Mouse (Mus musculus): ENCODE data around the gene Cavin1. TPM values are rescaled to one million over a fixed set of nuclear protein-coding genes. Genes with fewer than 3 reads are reported as not detected.

The Cavin1 gene
- polyA plus RNA-seq, 1 experiment = 27.0 TPM

GRCm38 (mm10) chr11:100906885-100907284 lies 63.8 kb downstream of the Cavin1 start:
- H3K27me3 ChIP-seq (ENCODE audit: control insufficient read depth, insufficient read depth, low read length) = no peaks in the 10 kb centered on the region
- no peak overlapping the region for H3K27ac ChIP-seq (ENCODE audit: insufficient read depth, low read length)
- TF ChIP-seq CTCF (IDR thresholded peaks at IDR 0.05; ENCODE audit: extremely low read depth, insufficient read depth, insufficient read length, insufficient replicate concordance) = no peak
- TF ChIP-seq POLR2A (IDR thresholded peaks at IDR 0.05; ENCODE audit: low read depth, low read length) = no peak
- H3K4me1 ChIP-seq (ENCODE audit: control insufficient read depth, insufficient read depth, insufficient read length) = no peaks in the 10 kb centered on the region
- H3K36me3 ChIP-seq (ENCODE audit: control insufficient read depth, insufficient read depth, low read length) = peaks cover 50% of the 10 kb centered on the region
- 87% methylated on average over 4 of the region's 4 CpGs for WGBS
- no peak for DNase-seq (ENCODE audit: low read depth in 1 of 2, low spot score in 2 of 2)
- H3K4me3 ChIP-seq (ENCODE audit: extremely low read depth, insufficient read depth, insufficient read length) = no peak overlapping the region

Other genes with a start within 250 kb of the Cavin1 start
- gene Rab5c, start 232.7 kb downstream of the Cavin1 start, polyA plus RNA-seq (2012; rRNA removed) = 183 and 200 TPM in 2 replicates
- 0.82 and 1.5 TPM in 2 replicates for gene Kcnh4, start 210.9 kb downstream of the Cavin1 start, polyA plus RNA-seq (2012; rRNA removed)
- 0.22 TPM in 1 of 2 replicates, not detected in the other for gene Hcrt, start 208.0 kb downstream of the Cavin1 start, polyA plus RNA-seq (2012; rRNA removed)
- gene Ghdc, start 199.9 kb downstream of the Cavin1 start, polyA plus RNA-seq (2012; rRNA removed) = 7.8 and 9.6 TPM in 2 replicates
- gene Stat5b, start 120.2 kb downstream of the Cavin1 start, polyA plus RNA-seq (2012; rRNA removed) = 33.2 and 45.2 TPM in 2 replicates
- gene Stat5a, start 111.5 kb downstream of the Cavin1 start, polyA plus RNA-seq (2012; rRNA removed) = 24.7 and 35.7 TPM in 2 replicates
- 65.1 and 80.8 TPM in 2 replicates for gene Stat3, start 31.3 kb downstream of the Cavin1 start, polyA plus RNA-seq (2012; rRNA removed)
- gene Atp6v0a1, start 38.6 kb upstream of the Cavin1 start, polyA plus RNA-seq (2012; rRNA removed) = 41.8 and 46.2 TPM in 2 replicates
- 28.6 and 34.8 TPM in 2 replicates for gene Naglu, start 99.1 kb upstream of the Cavin1 start, polyA plus RNA-seq (2012; rRNA removed)
- 1.2 and 1.3 TPM in 2 replicates for gene Hsd17b1, start 107.5 kb upstream of the Cavin1 start, polyA plus RNA-seq (2012; rRNA removed)
- gene Coasy, start 111.7 kb upstream of the Cavin1 start, polyA plus RNA-seq (2012; rRNA removed) = 26.6 and 36.9 TPM in 2 replicates
- 20.3 and 23.9 TPM in 2 replicates for gene Mlx, start 116.4 kb upstream of the Cavin1 start, polyA plus RNA-seq (2012; rRNA removed)
- gene Psmc3ip, start 124.5 kb upstream of the Cavin1 start, polyA plus RNA-seq (2012; rRNA removed) = 0.85 and 0.90 TPM in 2 replicates
- gene Retreg3, start 149.0 kb upstream of the Cavin1 start, polyA plus RNA-seq (2012; rRNA removed) = 57.8 and 61.3 TPM in 2 replicates
- gene Tubg1, start 149.1 kb upstream of the Cavin1 start, polyA plus RNA-seq (2012; rRNA removed) = 16.4 and 17.7 TPM in 2 replicates
- gene Tubg2, start 185.0 kb upstream of the Cavin1 start, polyA plus RNA-seq (2012; rRNA removed) = 3.6 and 4.8 TPM in 2 replicates
- 1.3 and 1.4 TPM in 2 replicates for gene Cntnap1, start 199.6 kb upstream of the Cavin1 start, polyA plus RNA-seq (2012; rRNA removed)
- 5.8 and 8.4 TPM in 2 replicates for gene Plekhh3, start 200.5 kb upstream of the Cavin1 start, polyA plus RNA-seq (2012; rRNA removed)
- 1.6 and 1.9 TPM in 2 replicates for gene Ccr10, start 204.6 kb upstream of the Cavin1 start, polyA plus RNA-seq (2012; rRNA removed)

All from spleen, adult 2 months (tissue).